Mouse (Mus musculus) forebrain, embryonic 15.5 days (tissue): Measurements from ENCODE around the gene Efna1. TPM values are rescaled to one million over a fixed set of nuclear protein-coding genes. Genes with fewer than 3 reads are reported as not detected.

Source experiments
- ATAC-seq: fragments of 200-750 bp; cut with Nextera tagmentation; replicated peaks from 2 replicates; pipeline ENCODE4 v1.8.0; 2017; ENCODE audit warnings: mild to moderate bottlenecking, moderate TSS enrichment, moderate library complexity
- H3K27ac ChIP-seq: fragments of 300-500 bp; sonication (generic); replicated peaks from 2 replicates; pipeline ENCODE4 v1.5.1; 2015; ENCODE audit warnings: mild to moderate bottlenecking, inconsistent platforms
- H3K27me3 ChIP-seq: fragments of 300-500 bp; sonication (generic); 2 replicates; pipeline ENCODE4 v1.6.1; 2015; ENCODE audit warnings: inconsistent platforms
- H3K36me3 ChIP-seq: fragments of 300-500 bp; sonication (generic); 2 replicates; pipeline ENCODE4 v1.6.1; 2015; ENCODE audit warnings: mild to moderate bottlenecking, inconsistent platforms
- H3K4me1 ChIP-seq: fragments of 300-500 bp; sonication (generic); 2 replicates; pipeline ENCODE4 v1.6.1; 2015; ENCODE audit warnings: inconsistent platforms
- H3K4me2 ChIP-seq: fragments of 300-500 bp; sonication (generic); replicated peaks from 2 replicates; pipeline ENCODE4 v1.6.1; 2015; ENCODE audit warnings: mild to moderate bottlenecking, inconsistent platforms
- H3K4me3 ChIP-seq: fragments of 300-500 bp; sonication (generic); 2 replicates; pipeline ENCODE4 v1.5.1; 2015; ENCODE audit warnings: mild to moderate bottlenecking, inconsistent platforms
- H3K9ac ChIP-seq: fragments of 300-500 bp; sonication (generic); replicated peaks from 2 replicates; pipeline ENCODE4 v1.6.1; 2015; ENCODE audit warnings: mild to moderate bottlenecking, inconsistent platforms
- H3K9me3 ChIP-seq: fragments of 300-500 bp; sonication (generic); 2 replicates; pipeline ENCODE4 v1.6.1; 2016; ENCODE audit warnings: inconsistent platforms
- WGBS: fragments of 180-500 bp; shearing (Covaris S2); methylation state at CpG from one replicate; pipeline ENCODE4 v1.1.7; 2015; ENCODE audit warnings: mixed read lengths; 5-methylcytosine and 5-hydroxymethylcytosine counted together
- polyA plus RNA-seq: library from polyadenylated mRNA; unstranded; fragments of >200 nt; fragmentation: Nextera tagmentation; extraction: Ambion mirVana; gene quantifications from 2 replicates; pipeline ENCODE4 v1.2.1, GENCODE M21; 2015

Gene Efna1
- polyA plus RNA-seq, 1 experiment from 2014 or later = 9.2 TPM

DNA sequence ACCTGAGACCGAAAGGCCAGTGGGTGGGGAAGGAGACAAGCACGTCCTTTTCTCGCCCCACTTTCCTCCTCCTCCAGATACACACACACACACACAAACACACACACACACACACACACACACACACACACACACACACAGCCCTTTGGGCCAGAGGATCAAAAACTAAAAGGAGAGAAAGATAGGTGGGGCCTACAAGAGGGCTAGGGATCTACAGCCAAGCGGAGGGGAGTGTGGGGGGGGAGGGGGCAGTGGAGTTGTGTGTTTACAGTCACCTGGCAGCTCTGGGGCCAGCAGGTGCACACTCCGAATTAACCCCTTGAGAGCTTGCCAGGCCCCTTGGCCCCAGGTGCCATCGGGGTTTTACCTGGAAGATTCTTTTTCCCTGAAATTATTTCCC, 48.3 kb downstream of the Efna1 start:
- Histone ChIP-seq H3K27me3 (no peaks in the 10 kb centered on the region), H3K4me2 (no peak overlapping the region), H3K27ac (no peak overlapping the region), H3K36me3 (peaks cover 47% of the 10 kb centered on the region), H3K4me3 (no peak overlapping the region), H3K9ac (no peak overlapping the region), H3K4me1 (peaks cover 14% of the 10 kb centered on the region), H3K9me3 (no peaks in the 10 kb centered on the region)
- no peak for ATAC-seq
- WGBS = 80% methylated on average over 6 of the region's 6 CpGs

DNA sequence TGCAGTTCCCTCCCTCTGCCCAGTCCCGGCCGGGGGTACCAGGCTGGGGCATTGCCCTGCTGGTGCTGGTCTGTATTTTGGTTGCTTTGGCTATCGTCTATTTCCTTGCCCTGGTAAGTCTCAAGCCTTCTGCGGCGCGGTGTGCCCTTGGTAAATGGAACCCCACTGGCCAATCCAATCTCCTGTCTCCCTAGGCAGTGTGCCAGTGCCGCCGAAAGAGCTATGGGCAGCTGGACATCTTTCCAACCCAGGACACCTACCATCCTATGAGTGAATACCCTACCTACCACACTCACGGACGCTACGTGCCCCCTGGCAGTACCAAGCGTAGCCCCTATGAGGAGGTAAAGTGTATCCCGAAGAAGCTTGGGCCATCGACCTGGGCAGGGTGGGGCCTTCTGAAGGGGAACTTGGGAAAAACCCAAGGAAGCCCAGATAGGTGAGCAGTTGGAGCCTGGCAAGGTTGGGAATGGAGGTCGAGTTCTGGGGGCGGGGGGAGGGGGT, 49.1 kb downstream of the Efna1 start:
- WGBS = 77% methylated on average over 16 of the region's 16 CpGs
- no peak for ATAC-seq

DNA sequence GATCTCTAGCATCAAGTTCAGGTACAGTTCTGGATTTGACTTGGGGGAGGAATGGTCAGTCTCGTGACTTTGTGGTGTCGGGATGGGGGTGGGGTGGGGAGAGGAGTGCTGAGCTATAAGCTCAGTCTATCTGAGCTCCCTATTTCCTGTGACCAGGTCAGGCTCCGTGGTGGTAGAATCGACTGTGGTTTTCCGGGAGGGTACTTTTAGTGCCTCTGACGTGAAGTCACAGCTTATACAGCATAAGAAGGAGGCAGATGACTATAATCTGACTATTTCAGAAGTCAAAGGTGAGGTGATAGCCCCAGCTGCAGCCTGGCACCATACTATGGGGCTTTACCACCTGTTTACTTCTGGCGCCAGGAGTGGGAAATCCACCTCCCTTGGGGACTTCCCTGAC, 49.6 kb downstream of the Efna1 start:
- no peak overlapping the region for H3K27ac ChIP-seq
- no peak for ATAC-seq
- no peaks in the 10 kb centered on the region for H3K9me3 ChIP-seq
- H3K27me3 ChIP-seq = no peaks in the 10 kb centered on the region
- H3K4me1 ChIP-seq = peaks cover 25% of the 10 kb centered on the region
- peaks cover 35% of the 10 kb centered on the region for H3K36me3 ChIP-seq
- H3K4me3 ChIP-seq = no peak overlapping the region
- no peak overlapping the region for H3K9ac ChIP-seq
- 83% methylated on average over 7 of the region's 7 CpGs for WGBS
- no peak overlapping the region for H3K4me2 ChIP-seq

More for the DNA sequence above, 49.1 kb downstream of the Efna1 start:
- Histone ChIP-seq H3K27ac (no peak overlapping the region), H3K27me3 (no peaks in the 10 kb centered on the region), H3K4me2 (no peak overlapping the region), H3K9ac (no peak overlapping the region), H3K4me3 (no peak overlapping the region), H3K4me1 (peaks cover 20% of the 10 kb centered on the region), H3K9me3 (no peaks in the 10 kb centered on the region), H3K36me3 (peaks cover 40% of the 10 kb centered on the region)

DNA sequence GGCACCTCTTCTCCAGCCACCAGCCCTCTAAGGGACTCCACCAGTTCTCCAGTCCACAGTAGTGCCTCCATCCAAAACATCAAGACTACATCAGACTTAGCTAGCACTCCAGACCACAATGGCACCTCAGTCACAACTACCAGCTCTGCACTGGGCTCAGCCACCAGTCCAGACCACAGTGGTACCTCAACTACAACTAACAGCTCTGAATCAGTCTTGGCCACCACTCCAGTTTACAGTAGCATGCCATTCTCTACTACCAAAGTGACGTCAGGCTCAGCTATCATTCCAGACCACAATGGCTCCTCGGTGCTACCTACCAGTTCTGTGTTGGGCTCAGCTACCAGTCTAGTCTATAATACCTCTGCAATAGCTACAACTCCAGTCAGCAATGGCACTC, 50.4 kb downstream of the Efna1 start:
- no peak for ATAC-seq
- H3K4me2 ChIP-seq = no peak overlapping the region
- H3K9ac ChIP-seq = no peak overlapping the region
- no peaks in the 10 kb centered on the region for H3K9me3 ChIP-seq
- H3K27ac ChIP-seq = no peak overlapping the region
- no peak overlapping the region for H3K4me3 ChIP-seq
- 94% methylated on average over 2 of the region's 2 CpGs for WGBS
- H3K36me3 ChIP-seq = peaks cover 27% of the 10 kb centered on the region
- H3K27me3 ChIP-seq = no peaks in the 10 kb centered on the region
- peaks cover 33% of the 10 kb centered on the region for H3K4me1 ChIP-seq

DNA sequence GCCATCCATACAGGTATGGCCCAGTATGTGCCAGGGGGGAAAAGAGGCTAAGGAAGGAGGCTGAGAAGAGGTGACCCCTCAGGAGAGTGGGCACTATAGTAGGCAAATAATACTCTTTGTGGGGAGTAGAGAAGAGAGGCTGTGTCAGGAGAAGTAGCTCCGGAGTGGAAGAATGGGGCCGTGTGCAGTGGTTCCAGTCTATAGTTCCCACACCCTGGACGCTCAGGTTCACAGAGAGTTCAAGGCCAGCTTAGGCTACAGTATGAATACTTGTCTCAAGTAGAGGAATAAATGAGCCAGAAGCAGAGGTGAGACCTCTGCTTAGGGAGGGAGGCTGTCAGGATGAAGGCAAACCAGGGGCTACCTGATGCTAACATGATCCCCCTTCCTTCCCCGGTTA, 51.7 kb downstream of the Efna1 start:
- H3K4me1 ChIP-seq = peaks cover 46% of the 10 kb centered on the region
- WGBS = 56% methylated on average over 4 of the region's 4 CpGs
- no peak overlapping the region for H3K4me2 ChIP-seq

DNA sequence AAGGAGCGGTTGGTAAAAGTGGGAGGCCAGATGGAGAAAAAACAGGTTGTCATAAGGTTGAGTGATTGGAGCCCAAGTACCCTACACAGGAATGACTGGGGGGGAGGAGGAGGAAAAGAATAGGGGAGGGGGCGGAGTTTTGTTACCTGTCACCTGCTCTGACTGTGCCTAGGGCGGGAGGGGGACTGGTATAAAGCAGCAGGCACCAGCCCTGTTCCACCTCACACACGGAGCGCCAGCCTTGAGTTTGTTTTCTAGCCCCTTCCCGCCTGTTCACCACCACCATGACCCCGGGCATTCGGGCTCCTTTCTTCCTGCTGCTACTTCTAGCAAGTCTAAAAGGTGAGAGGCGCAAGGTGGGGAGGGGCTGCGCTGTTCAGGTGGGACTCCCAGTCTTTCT, 52.1 kb downstream of the Efna1 start, which contains the start of gene Muc1:
TSS of gene Muc1 (plus strand) at position 222 of the 400 bp plus-strand sequence.
- H3K4me1 ChIP-seq = peaks cover 50% of the 10 kb centered on the region
- ATAC-seq = no peak
- 39% methylated on average over 10 of the region's 10 CpGs for WGBS
- H3K4me3 ChIP-seq = peak within 1 kb of the TSS; percentile 50
- no peaks in the 10 kb centered on the region for H3K27me3 ChIP-seq
- H3K9me3 ChIP-seq = no peaks in the 10 kb centered on the region
- peak within 1 kb of the TSS; percentile 90 for H3K27ac ChIP-seq
- peaks cover 11% of the 10 kb centered on the region for H3K36me3 ChIP-seq
- H3K9ac ChIP-seq = peak within 1 kb of the TSS; percentile 54
- H3K4me2 ChIP-seq = peak within 1 kb of the TSS; percentile 76

More for the DNA sequence above, 51.7 kb downstream of the Efna1 start:
- Histone ChIP-seq H3K9me3 (no peaks in the 10 kb centered on the region), H3K9ac (no peak overlapping the region), H3K27me3 (no peaks in the 10 kb centered on the region), H3K27ac (no peak overlapping the region), H3K36me3 (peaks cover 15% of the 10 kb centered on the region), H3K4me3 (no peak overlapping the region)
- no peak for ATAC-seq

DNA sequence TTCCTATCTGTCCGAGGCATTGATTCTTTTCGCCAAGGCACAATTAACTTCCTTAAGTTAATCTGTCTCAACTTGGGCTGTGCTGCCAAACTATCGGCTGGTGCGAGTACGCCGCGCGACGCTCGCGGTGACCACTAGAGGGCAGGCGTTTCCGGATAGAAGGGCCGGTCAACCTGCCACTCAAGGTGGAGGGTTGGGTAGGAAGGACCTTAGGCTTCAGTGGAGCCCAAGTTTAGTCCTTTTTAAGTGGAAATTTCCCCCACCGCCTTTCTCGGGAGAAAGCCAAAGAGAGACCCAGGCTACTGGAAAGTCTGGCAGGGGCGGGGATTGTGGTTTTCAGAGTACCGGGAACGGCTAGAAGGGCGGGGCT, 52.8 kb downstream of the Efna1 start:
- peak overlapping the region; percentile 90 for H3K27ac ChIP-seq
- H3K36me3 ChIP-seq = 0 out of 2 replicates have a peak, but pooled peaks cover 6% of the 10 kb centered on the region
- no peaks in the 10 kb centered on the region for H3K9me3 ChIP-seq
- under 1% methylated on average over 20 of the region's 20 CpGs for WGBS
- peak overlapping the region; percentile 76 for H3K4me2 ChIP-seq
- H3K27me3 ChIP-seq = no peaks in the 10 kb centered on the region
- peak overlapping the region; percentile 50 for H3K4me3 ChIP-seq
- H3K4me1 ChIP-seq = peaks cover 57% of the 10 kb centered on the region
- ATAC-seq = peak; percentile 27
- H3K9ac ChIP-seq = peak overlapping the region; percentile 54

GRCm38 (mm10) chr3:89227307-89228179, 53.4 kb downstream of the Efna1 start:
- 1% methylated on average over 41 of the region's 41 CpGs for WGBS
- Histone ChIP-seq H3K4me1 (peaks cover 61% of the 10 kb centered on the region), H3K4me3 (peak overlapping the region; percentile 50), H3K27me3 (no peaks in the 10 kb centered on the region), H3K4me2 (peak overlapping the region; percentile 76), H3K9me3 (no peaks in the 10 kb centered on the region), H3K36me3 (no peaks in the 10 kb centered on the region), H3K9ac (peak overlapping the region; percentile 54), H3K27ac (peak overlapping the region; percentile 90)
- ATAC-seq = peak; percentile 83

DNA sequence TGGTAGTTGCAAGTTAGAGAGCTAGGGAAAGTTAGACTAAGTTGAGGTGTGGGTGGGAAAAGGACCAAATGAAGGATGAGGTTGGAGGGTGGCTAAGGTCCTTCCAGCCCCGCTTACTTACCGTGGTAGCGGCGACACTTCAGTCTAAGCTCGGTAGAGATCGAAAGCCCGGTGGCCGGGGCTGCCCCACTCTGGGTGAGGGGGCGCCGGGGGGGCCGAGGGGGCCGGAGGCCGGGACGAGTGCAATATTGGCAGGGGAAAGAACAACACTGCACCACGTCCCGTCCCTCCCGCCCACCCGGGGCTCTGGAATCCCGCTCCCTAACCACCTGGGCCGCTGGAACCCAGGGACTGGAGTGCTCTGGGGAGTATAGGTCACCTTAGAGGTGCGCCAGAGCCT, 54.0 kb downstream of the Efna1 start, which contains the start of gene Mtx1:
TSS of gene Mtx1 (minus strand) at position 189 of the 400 bp plus-strand sequence.
- H3K4me2 ChIP-seq = peak within 1 kb of the TSS; percentile 76
- H3K4me1 ChIP-seq = peaks cover 61% of the 10 kb centered on the region
- under 1% methylated on average over 21 of the region's 21 CpGs for WGBS
- H3K4me3 ChIP-seq = peak within 1 kb of the TSS; percentile 50
- peak within 1 kb of the TSS; percentile 54 for H3K9ac ChIP-seq
- H3K9me3 ChIP-seq = no peaks in the 10 kb centered on the region
- no peaks in the 10 kb centered on the region for H3K27me3 ChIP-seq
- H3K27ac ChIP-seq = peak within 1 kb of the TSS; percentile 90
- ATAC-seq = no peak; the same call in 1 of the 2 replicates
- no peaks in the 10 kb centered on the region for H3K36me3 ChIP-seq

DNA sequence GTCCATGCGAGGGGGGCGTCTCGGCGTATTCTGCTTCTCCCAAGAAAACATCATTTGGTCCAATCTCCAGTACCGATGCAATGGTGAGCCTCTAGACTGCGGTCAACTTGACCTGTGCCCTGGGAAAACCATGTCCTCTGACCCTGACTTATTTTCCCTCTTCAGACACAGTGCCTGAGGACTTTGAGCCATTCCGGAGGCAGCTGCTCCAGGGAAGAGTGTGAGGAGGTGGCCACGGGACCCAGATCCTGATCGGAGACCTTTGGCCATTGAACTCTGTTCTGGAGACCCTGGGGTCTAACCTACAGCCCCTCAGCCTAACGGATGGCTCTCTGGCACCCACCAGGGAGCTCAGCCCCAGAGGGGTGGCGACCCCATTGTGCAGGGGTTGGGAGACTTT, 54.6 kb downstream of the Efna1 start:
- WGBS = 3% methylated on average over 11 of the region's 11 CpGs
- peaks cover 61% of the 10 kb centered on the region for H3K4me1 ChIP-seq
- ATAC-seq = no peak
- peak overlapping the region; percentile 54 for H3K9ac ChIP-seq
- no peaks in the 10 kb centered on the region for H3K27me3 ChIP-seq
- peak overlapping the region; percentile 76 for H3K4me2 ChIP-seq
- H3K9me3 ChIP-seq = no peaks in the 10 kb centered on the region
- peak overlapping the region; percentile 90 for H3K27ac ChIP-seq
- H3K36me3 ChIP-seq = no peaks in the 10 kb centered on the region; the same call in 1 of the 2 replicates
- peak overlapping the region; percentile 50 for H3K4me3 ChIP-seq

DNA sequence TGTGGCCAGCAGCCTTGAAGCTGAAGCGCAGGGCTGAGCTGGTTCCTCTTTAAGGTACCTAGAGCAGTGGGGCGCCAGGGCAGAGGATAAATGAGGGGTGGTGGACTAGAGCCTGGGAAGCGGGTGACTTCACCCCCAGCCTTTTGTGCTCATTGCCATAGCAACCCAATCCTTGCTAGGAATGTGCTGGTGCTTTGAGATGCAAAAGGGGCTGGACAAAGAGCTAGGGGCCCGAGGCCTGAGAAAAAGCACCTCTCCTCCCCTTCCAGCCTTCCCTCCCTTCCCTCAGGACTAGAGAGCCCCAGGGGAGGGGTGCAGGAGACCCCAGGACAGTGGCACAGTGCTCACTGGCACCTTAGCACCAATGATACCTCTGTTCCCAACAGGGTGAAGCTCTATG, 55.0 kb downstream of the Efna1 start:
- Histone ChIP-seq H3K4me1 (peaks cover 61% of the 10 kb centered on the region), H3K36me3 (peaks cover 2% of the 10 kb centered on the region)
- 3% methylated on average over 4 of the region's 4 CpGs for WGBS

GRCm38 (mm10) chr3:89225321-89225815, 55.6 kb downstream of the Efna1 start:
- Histone ChIP-seq H3K4me2 (peak overlapping the region; percentile 76), H3K4me1 (peaks cover 61% of the 10 kb centered on the region), H3K9me3 (no peaks in the 10 kb centered on the region), H3K27ac (peak overlapping the region; percentile 90), H3K9ac (peak overlapping the region; percentile 54), H3K4me3 (peak overlapping the region; percentile 50), H3K36me3 (peaks cover 3% of the 10 kb centered on the region), H3K27me3 (no peaks in the 10 kb centered on the region)
- ATAC-seq = no peak
- WGBS = 5% methylated on average over 12 of the region's 12 CpGs

More for the DNA sequence above, 55.0 kb downstream of the Efna1 start:
- H3K27ac ChIP-seq = peak overlapping the region; percentile 90
- H3K4me3 ChIP-seq = peak overlapping the region; percentile 50
- peak; percentile 46 for ATAC-seq
- no peaks in the 10 kb centered on the region for H3K27me3 ChIP-seq
- H3K9me3 ChIP-seq = no peaks in the 10 kb centered on the region
- H3K9ac ChIP-seq = peak overlapping the region; percentile 54
- peak overlapping the region; percentile 76 for H3K4me2 ChIP-seq
